8 mouse cellular contexts compared by ENCODE assay signal in genomic region chr15:24969391-24969812, GRCm38 (mm10).
DNase-seq lines count a peak whose midpoint lies in the region; ATAC-seq lines count a peak whose summit lies in the region.

No protein-coding gene starts in this region.

- H3K4me1 ChIP-seq in forebrain, embryonic 13.5 days = peaks cover 7% of the 10 kb centered on the region
- no peaks in the 10 kb centered on the region for H3K4me1 ChIP-seq in forebrain, embryonic 11.5 days (replicated peaks; ENCODE audit: control insufficient read depth, insufficient read depth, low read length)
- no peaks in the 10 kb centered on the region for H3K4me1 ChIP-seq in intestine, embryonic 16.5 days (ENCODE audit: control insufficient read depth, insufficient read depth, low read length)

- no peak overlapping the region for H3K4me3 ChIP-seq in forebrain, embryonic 13.5 days
- no peak overlapping the region for H3K4me3 ChIP-seq in forebrain, embryonic 11.5 days (ENCODE audit: low read depth, low read length)
- no peak overlapping the region for H3K4me3 ChIP-seq in intestine, embryonic 16.5 days (ENCODE audit: low read length)

- 43% methylated on average over 2 of the region's 2 CpGs for WGBS in forebrain, embryonic 13.5 days
- 60% methylated on average over 2 of the region's 2 CpGs for WGBS in forebrain, embryonic 11.5 days
- WGBS in intestine, embryonic 16.5 days = 35% methylated on average over 2 of the region's 2 CpGs

- H3K27ac ChIP-seq in forebrain, embryonic 13.5 days = 0 out of 2 replicates have a peak overlapping the region, but pooled peaks have one; percentile 25
- no peak overlapping the region for H3K27ac ChIP-seq in forebrain, embryonic 11.5 days (ENCODE audit: low read depth, low read length)
- H3K27ac ChIP-seq in intestine, embryonic 16.5 days (ENCODE audit: low read length) = no peak overlapping the region

- H3K9ac ChIP-seq in forebrain, embryonic 13.5 days = no peak overlapping the region
- no peak overlapping the region for H3K9ac ChIP-seq in forebrain, embryonic 11.5 days (ENCODE audit: low read length)
- no peak overlapping the region for H3K9ac ChIP-seq in intestine, embryonic 16.5 days (ENCODE audit: low read depth, low read length)

- intact Hi-C loops in left cerebral cortex, postnatal 14 days (cut with DNase I) = no loop called here

- H3K9me3 ChIP-seq in forebrain, embryonic 13.5 days (replicated peaks) = no peaks in the 10 kb centered on the region
- H3K9me3 ChIP-seq in forebrain, embryonic 11.5 days (ENCODE audit: control insufficient read depth, low read length) = no peaks in the 10 kb centered on the region
- no peaks in the 10 kb centered on the region for H3K9me3 ChIP-seq in intestine, embryonic 16.5 days (ENCODE audit: control insufficient read depth, low read length)

- H3K36me3 ChIP-seq in forebrain, embryonic 13.5 days (ENCODE audit: poor library complexity, severe bottlenecking) = no peaks in the 10 kb centered on the region
- no peaks in the 10 kb centered on the region for H3K36me3 ChIP-seq in forebrain, embryonic 11.5 days (ENCODE audit: control insufficient read depth, insufficient read depth, low read length)
- no peaks in the 10 kb centered on the region for H3K36me3 ChIP-seq in intestine, embryonic 16.5 days (ENCODE audit: control insufficient read depth, insufficient read depth, low read length)

- no peaks in the 10 kb centered on the region for H3K27me3 ChIP-seq in forebrain, embryonic 13.5 days
- H3K27me3 ChIP-seq in forebrain, embryonic 11.5 days (ENCODE audit: control insufficient read depth, insufficient read depth, low read length) = no peaks in the 10 kb centered on the region
- H3K27me3 ChIP-seq in intestine, embryonic 16.5 days (replicated peaks; ENCODE audit: control insufficient read depth, insufficient read depth, low read length) = no peaks in the 10 kb centered on the region

- ATAC-seq in forebrain, embryonic 13.5 days = peak; percentile 79
- ATAC-seq in forebrain, embryonic 11.5 days (replicated peaks; ENCODE audit: low FRiP score) = no peak
- peak; percentile 18; the same call in 1 of the 2 replicates for ATAC-seq in intestine, embryonic 16.5 days

- no peak for DNase-seq in forebrain, embryonic 11.5 days (ENCODE audit: low spot score)
- peak; percentile 78 for DNase-seq in cerebellum, adult 11-12 months
- peak; percentile 38 to 59 for DNase-seq in left cerebral cortex, postnatal 14 days (ENCODE audit: low spot score in 2 of 2)
- DNase-seq in right cerebral cortex, postnatal 25 days = peak; percentile 48
- no peak for DNase-seq in heart, postnatal 4 days
- DNase-seq in heart, adult 11 months = no peak

- no peak overlapping the region for H3K4me2 ChIP-seq in forebrain, embryonic 13.5 days
- no peak overlapping the region for H3K4me2 ChIP-seq in forebrain, embryonic 11.5 days (ENCODE audit: low read depth, low read length, severe bottlenecking)
- no peak overlapping the region for H3K4me2 ChIP-seq in intestine, embryonic 16.5 days (ENCODE audit: low read depth, low read length)

Comparison
In these comparisons a context has a peak if more than half of its experiments do, and no peak if none do; other contexts are left out.
1. DNase-seq: peak in cerebellum, adult 11-12 months (single experiment), left cerebral cortex, postnatal 14 days (2 of 2) and right cerebral cortex, postnatal 25 days (single experiment); none in forebrain, embryonic 11.5 days (single experiment), heart, postnatal 4 days (single experiment) and heart, adult 11 months (single experiment).